Mouse (Mus musculus): Measurements from ENCODE around the gene Ang2.

GRCm38 (mm10) chr14:51203115-51203514, 4.2 kb upstream of the Ang2 start, which contains the start of gene Ear14:
- TF ChIP-seq ZNF384 (IDR thresholded peaks at IDR 0.05; ENCODE audit: low read depth, low read length): no peak
- no peak for TF ChIP-seq MAFK (IDR thresholded peaks at IDR 0.05; ENCODE audit: insufficient read depth, low read depth, low read length)
- no peak for TF ChIP-seq HCFC1 (IDR thresholded peaks at IDR 0.05; ENCODE audit: borderline replicate concordance, insufficient read depth, low read length)
- no peak for TF ChIP-seq CHD2 (IDR thresholded peaks at IDR 0.05; ENCODE audit: low read depth, low read length)
- TF ChIP-seq ZC3H11A (IDR thresholded peaks at IDR 0.05; ENCODE audit: borderline replicate concordance, low read depth, low read length): no peak
